Mouse (Mus musculus) intestine, postnatal 0 days (tissue): ENCODE measurements around the gene Inca1. TPM values are rescaled to one million over a fixed set of nuclear protein-coding genes. Genes with fewer than 3 reads are reported as not detected.
A peak's percentile ranks its signal among the peaks of the same experiment; 100 is the strongest.

Experiments
- ATAC-seq: fragments of 200-750 bp; cut with Nextera tagmentation; 2 replicates; pipeline ENCODE4 v1.8.0; 2017; ENCODE audit warnings: mild to moderate bottlenecking, moderate TSS enrichment, moderate library complexity
- H3K27ac ChIP-seq: fragments of 300-500 bp; sonication (generic); 2 replicates; pipeline ENCODE4 v1.5.1; 2014; ENCODE audit warnings: mild to moderate bottlenecking, low read depth, low read length, moderate library complexity
- H3K27me3 ChIP-seq: fragments of 300-500 bp; sonication (generic); replicated peaks from 2 replicates; pipeline ENCODE4 v1.6.1; 2014; ENCODE audit warnings: low read length, mixed read lengths; ENCODE audit not compliant: control insufficient read depth, insufficient read depth
- H3K36me3 ChIP-seq: fragments of 300-500 bp; sonication (generic); 2 replicates; pipeline ENCODE4 v1.6.1; 2014; ENCODE audit warnings: mild to moderate bottlenecking, moderate library complexity; ENCODE audit not compliant: control insufficient read depth, insufficient read depth
- H3K4me1 ChIP-seq: fragments of 300-500 bp; sonication (generic); replicated peaks from 2 replicates; pipeline ENCODE4 v1.6.1; 2014; ENCODE audit warnings: antibody characterized with exemption, low read length, mixed read lengths; ENCODE audit not compliant: control insufficient read depth, insufficient read depth
- H3K4me2 ChIP-seq: fragments of 300-500 bp; sonication (generic); replicated peaks from 2 replicates; pipeline ENCODE4 v1.6.1; 2014; ENCODE audit warnings: low read depth, mild to moderate bottlenecking, moderate library complexity
- H3K4me3 ChIP-seq: fragments of 300-500 bp; sonication (generic); 2 replicates; pipeline ENCODE4 v1.5.1; 2014; ENCODE audit warnings: low read depth, low read length
- H3K9ac ChIP-seq: fragments of 300-500 bp; sonication (generic); 2 replicates; pipeline ENCODE4 v1.6.1; 2014; ENCODE audit warnings: mild to moderate bottlenecking, low read depth, low read length
- H3K9me3 ChIP-seq: fragments of 300-500 bp; sonication (generic); 2 replicates; pipeline ENCODE4 v1.6.1; 2016; ENCODE audit warnings: mixed run types; ENCODE audit not compliant: control insufficient read depth
- CTCF ChIP-seq: sonication (generic); IDR thresholded peaks from 2 replicates; pipeline ENCODE4 v1.5.1; 2016; ENCODE audit warnings: low read depth, mild to moderate bottlenecking, control low read depth, antibody characterized with exemption, moderate library complexity
- WGBS: fragments of 180-500 bp; shearing (Covaris S2); extraction: QIAGEN DNeasy Blood & Tissue Kit; methylation state at CpG from one replicate; pipeline ENCODE4 v1.1.7; 2014; 5-methylcytosine and 5-hydroxymethylcytosine counted together
- polyA plus RNA-seq: library from polyadenylated mRNA; unstranded; fragments of >200 nt; fragmentation: Nextera tagmentation; extraction: Ambion mirVana; gene quantifications from 2 replicates; pipeline ENCODE4 v1.2.1, GENCODE M21; 2015

Inca1 gene
- polyA plus RNA-seq, 1 experiment from 2014 or later: 2.8 TPM

DNA sequence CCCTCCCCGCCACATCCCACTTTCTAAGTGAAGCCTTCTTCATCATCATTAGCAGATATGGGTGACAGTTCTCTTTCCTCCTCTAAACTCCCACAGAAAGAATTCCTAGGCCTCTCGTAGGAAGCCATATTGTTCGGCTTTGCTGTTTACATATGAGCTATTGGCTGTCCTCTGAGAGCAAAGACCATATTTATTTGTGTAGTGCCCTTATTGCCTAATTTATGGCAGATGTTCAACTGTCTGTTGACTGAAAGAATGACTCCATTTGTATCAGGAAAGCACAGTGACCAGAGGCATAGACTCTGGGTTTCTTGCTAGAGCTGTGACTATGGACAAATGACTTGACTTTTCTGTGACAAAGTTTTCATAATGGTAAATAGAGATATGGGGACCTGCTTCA is 41.6 kb upstream of the Inca1 start:
- 0 out of 2 replicates have a peak, but pooled peaks cover 3% of the 10 kb centered on the region for H3K4me1 ChIP-seq
- no peak overlapping the region for H3K4me3 ChIP-seq
- no peak overlapping the region for H3K9ac ChIP-seq
- no peak for ATAC-seq
- WGBS: 65% methylated on average over 3 of the region's 3 CpGs
- no peak for TF ChIP-seq CTCF
- H3K9me3 ChIP-seq: no peaks in the 10 kb centered on the region
- no peak overlapping the region for H3K4me2 ChIP-seq
- no peak overlapping the region for H3K27ac ChIP-seq
- no peaks in the 10 kb centered on the region for H3K27me3 ChIP-seq
- no peaks in the 10 kb centered on the region for H3K36me3 ChIP-seq

- peak; percentile 88 for ATAC-seq
- no peaks in the 10 kb centered on the region for H3K36me3 ChIP-seq
- 0 out of 2 replicates have a peak, but pooled peaks cover 3% of the 10 kb centered on the region for H3K4me1 ChIP-seq
- H3K4me2 ChIP-seq: no peak overlapping the region
- no peak overlapping the region for H3K9ac ChIP-seq
- TF ChIP-seq CTCF: no peak
- no peaks in the 10 kb centered on the region for H3K9me3 ChIP-seq
- H3K4me3 ChIP-seq: no peak overlapping the region
- 36% methylated on average over 5 of the region's 5 CpGs for WGBS
- H3K27ac ChIP-seq: no peak overlapping the region; the same call in 1 of the 2 replicates
- no peaks in the 10 kb centered on the region for H3K27me3 ChIP-seq
Measured at GRCm38 (mm10) chr11:70737749-70738148, 37.8 kb upstream of the Inca1 start.

GRCm38 (mm10) chr11:70733256-70733655 is 33.3 kb upstream of the Inca1 start:
- WGBS: 68% methylated on average over 5 of the region's 5 CpGs
- no peak overlapping the region for H3K4me3 ChIP-seq
- no peak for ATAC-seq

GRCm38 (mm10) chr11:70731178-70731577 is 31.2 kb upstream of the Inca1 start:
- no peak for ATAC-seq
- 47% methylated on average over 5 of the region's 5 CpGs for WGBS
- no peaks in the 10 kb centered on the region for H3K27me3 ChIP-seq
- H3K4me1 ChIP-seq: no peaks in the 10 kb centered on the region
- peak overlapping the region; percentile 78 for H3K27ac ChIP-seq
- H3K9me3 ChIP-seq: no peaks in the 10 kb centered on the region
- H3K36me3 ChIP-seq: peaks cover 32% of the 10 kb centered on the region
- no peak overlapping the region for H3K4me3 ChIP-seq
- no peak for TF ChIP-seq CTCF
- no peak overlapping the region for H3K9ac ChIP-seq
- H3K4me2 ChIP-seq: peak overlapping the region; percentile 43; the same call in 1 of the 2 replicates

More at GRCm38 (mm10) chr11:70733256-70733655, 33.3 kb upstream of the Inca1 start:
- H3K27me3 ChIP-seq: no peaks in the 10 kb centered on the region
- 0 out of 2 replicates have a peak, but pooled peaks cover 3% of the 10 kb centered on the region for H3K4me1 ChIP-seq
- H3K9ac ChIP-seq: no peak overlapping the region
- H3K9me3 ChIP-seq: no peaks in the 10 kb centered on the region
- no peak overlapping the region for H3K4me2 ChIP-seq
- peaks cover 12% of the 10 kb centered on the region for H3K36me3 ChIP-seq
- no peak for TF ChIP-seq CTCF
- no peak overlapping the region for H3K27ac ChIP-seq

- H3K27ac ChIP-seq: peak overlapping the region; percentile 82
- WGBS: 41% methylated on average over 9 of the region's 9 CpGs
- H3K36me3 ChIP-seq: peaks cover 38% of the 10 kb centered on the region
- H3K9me3 ChIP-seq: no peaks in the 10 kb centered on the region
- peak overlapping the region; percentile 43 for H3K4me2 ChIP-seq
- no peak for TF ChIP-seq CTCF
- no peak overlapping the region for H3K4me3 ChIP-seq
- no peaks in the 10 kb centered on the region for H3K4me1 ChIP-seq
- H3K27me3 ChIP-seq: no peaks in the 10 kb centered on the region
- no peak overlapping the region for H3K9ac ChIP-seq
- peak; percentile 90 for ATAC-seq
Measured at GRCm38 (mm10) chr11:70730427-70731038, 30.6 kb upstream of the Inca1 start.

- Histone ChIP-seq H3K4me2 (no peak overlapping the region), H3K27ac (peak overlapping the region; percentile 68), H3K4me1 (no peaks in the 10 kb centered on the region), H3K36me3 (peaks cover 67% of the 10 kb centered on the region), H3K9ac (no peak overlapping the region), H3K9me3 (no peaks in the 10 kb centered on the region), H3K27me3 (no peaks in the 10 kb centered on the region), H3K4me3 (no peak overlapping the region)
- TF ChIP-seq CTCF: no peak
- WGBS: 74% methylated on average over 5 of the region's 5 CpGs
- ATAC-seq: no peak
Measured at GRCm38 (mm10) chr11:70727385-70727784, 27.4 kb upstream of the Inca1 start.
